Mouse (Mus musculus): ENCODE data around the gene Hspe1. TPM values are rescaled to one million over a fixed set of nuclear protein-coding genes. Genes with fewer than 3 reads are reported as not detected.
"Not testable (repeated sequence)": the region's sequence is repeated elsewhere in the genome, so short reads cannot be mapped to it uniquely, and the experiment has no call there.

Hspe1 gene
- polyA plus RNA-seq, 1 experiment from 2014 or later = 508 TPM

DNA sequence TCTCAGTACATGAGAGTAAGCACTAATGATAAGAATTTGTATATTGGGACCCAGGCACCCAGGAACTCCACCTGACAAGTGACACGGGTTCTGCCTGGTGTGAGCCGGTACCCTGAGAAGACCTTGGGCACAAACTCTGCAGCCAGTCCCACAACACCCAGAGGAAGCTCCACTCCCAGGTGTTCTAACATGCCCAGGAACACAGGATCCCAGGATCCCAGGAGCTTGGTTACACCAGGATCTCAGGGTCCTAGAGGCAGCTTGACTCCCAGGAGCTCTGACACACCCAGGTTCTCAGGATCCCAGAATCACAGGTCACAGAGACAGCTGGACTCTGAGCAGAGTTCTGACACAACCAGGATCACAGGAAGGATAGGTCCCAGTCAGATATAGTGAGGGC lies 36.2 kb downstream of the Hspe1 start:
- not testable (repeated sequence) for H3K9ac ChIP-seq (ENCODE audit: low read depth, low read length); H3K9me3 ChIP-seq (ENCODE audit: control insufficient read depth, low read length); H3K4me2 ChIP-seq (replicated peaks; ENCODE audit: low read depth, low read length); ATAC-seq (ENCODE audit: low FRiP score, low TSS enrichment); H3K36me3 ChIP-seq (ENCODE audit: control insufficient read depth, insufficient read depth, low read length); H3K4me1 ChIP-seq (ENCODE audit: control insufficient read depth, insufficient read depth, low read length); H3K4me3 ChIP-seq (ENCODE audit: low read length); H3K27me3 ChIP-seq (ENCODE audit: control insufficient read depth, insufficient read depth, low read length); H3K27ac ChIP-seq (ENCODE audit: low read depth, low read length)
- 90% methylated on average over 2 of the region's 2 CpGs for WGBS

DNA sequence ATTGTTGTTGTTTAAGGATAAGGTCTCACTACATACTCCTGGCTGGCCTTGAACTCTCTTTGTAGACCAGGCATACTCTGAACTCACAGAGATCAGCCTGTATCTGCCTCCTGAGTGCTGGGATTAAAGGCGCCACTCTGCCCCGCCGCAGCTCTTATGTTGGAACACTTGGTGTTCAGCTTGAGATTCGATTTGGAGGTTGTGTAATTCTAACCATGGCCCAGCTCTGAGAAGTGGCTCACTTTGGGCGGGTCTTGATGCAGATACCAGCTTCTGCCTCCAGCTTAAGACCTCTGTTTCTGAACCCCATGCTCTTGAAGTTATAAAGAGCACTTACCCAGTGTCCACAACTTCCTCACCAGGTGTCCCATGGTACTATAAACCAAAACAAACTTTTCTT lies 41.8 kb downstream of the Hspe1 start:
- H3K4me2 ChIP-seq (replicated peaks; ENCODE audit: low read depth, low read length) = no peak overlapping the region
- ATAC-seq (ENCODE audit: low FRiP score, low TSS enrichment) = no peak
- H3K36me3 ChIP-seq (ENCODE audit: control insufficient read depth, insufficient read depth, low read length) = no peaks in the 10 kb centered on the region; the same call in 1 of the 2 replicates
- H3K9ac ChIP-seq (ENCODE audit: low read depth, low read length) = no peak overlapping the region
- 92% methylated on average over 5 of the region's 5 CpGs for WGBS
- no peaks in the 10 kb centered on the region for H3K27me3 ChIP-seq (ENCODE audit: control insufficient read depth, insufficient read depth, low read length)
- H3K4me3 ChIP-seq (ENCODE audit: low read length) = no peak overlapping the region
- H3K4me1 ChIP-seq (ENCODE audit: control insufficient read depth, insufficient read depth, low read length) = no peaks in the 10 kb centered on the region
- H3K9me3 ChIP-seq (ENCODE audit: control insufficient read depth, low read length) = no peaks in the 10 kb centered on the region
- H3K27ac ChIP-seq (ENCODE audit: low read depth, low read length) = no peak overlapping the region

DNA sequence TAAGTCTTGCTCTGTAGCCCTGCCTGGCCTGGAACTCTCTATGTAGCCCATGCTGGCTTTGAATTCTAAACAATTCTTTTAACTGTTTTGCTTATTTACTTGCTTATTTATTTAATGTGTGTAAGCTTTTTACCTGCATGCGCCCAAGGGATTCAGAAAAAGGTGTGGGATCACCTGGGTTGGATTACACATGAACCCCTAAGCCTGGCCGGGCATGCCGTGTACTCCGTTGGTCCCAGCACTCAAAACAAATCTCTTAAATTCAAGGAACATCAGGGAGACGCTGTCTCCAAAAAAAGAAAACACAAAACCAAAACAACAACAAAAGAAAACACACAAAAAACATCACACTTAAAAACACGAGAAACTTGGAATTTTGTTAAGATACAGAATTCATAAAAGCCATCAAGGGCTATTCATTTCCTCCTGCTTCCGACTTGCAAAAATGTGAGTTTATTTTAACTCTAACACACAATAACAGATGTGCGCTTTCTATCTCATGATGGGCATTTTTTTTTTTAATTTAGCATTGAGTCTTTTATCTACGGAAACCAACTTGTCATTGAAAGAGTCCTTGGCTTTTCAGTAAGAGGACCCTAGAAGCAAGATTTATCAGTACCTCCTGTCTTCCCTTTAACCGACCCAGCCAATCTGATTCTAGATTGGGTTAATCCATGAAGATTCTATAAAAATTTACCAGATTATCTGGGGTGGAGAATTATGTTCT lies 42.4 kb downstream of the Hspe1 start:
- ATAC-seq (ENCODE audit: low FRiP score, low TSS enrichment) = no peak
- Histone ChIP-seq H3K9ac (ENCODE audit: low read depth, low read length) (peak overlapping the region; percentile 98; the same call in 1 of the 2 replicates), H3K27ac (ENCODE audit: low read depth, low read length) (peak overlapping the region; percentile 66; the same call in 1 of the 2 replicates), H3K9me3 (ENCODE audit: control insufficient read depth, low read length) (no peaks in the 10 kb centered on the region), H3K4me3 (ENCODE audit: low read length) (peak overlapping the region; percentile 99), H3K36me3 (ENCODE audit: control insufficient read depth, insufficient read depth, low read length) (peaks cover 1% of the 10 kb centered on the region; the same call in 1 of the 2 replicates), H3K4me1 (ENCODE audit: control insufficient read depth, insufficient read depth, low read length) (no peaks in the 10 kb centered on the region), H3K4me2 (replicated peaks; ENCODE audit: low read depth, low read length) (peak overlapping the region; percentile 42), H3K27me3 (ENCODE audit: control insufficient read depth, insufficient read depth, low read length) (no peaks in the 10 kb centered on the region)
- 69% methylated on average over 10 of the region's 10 CpGs for WGBS

DNA sequence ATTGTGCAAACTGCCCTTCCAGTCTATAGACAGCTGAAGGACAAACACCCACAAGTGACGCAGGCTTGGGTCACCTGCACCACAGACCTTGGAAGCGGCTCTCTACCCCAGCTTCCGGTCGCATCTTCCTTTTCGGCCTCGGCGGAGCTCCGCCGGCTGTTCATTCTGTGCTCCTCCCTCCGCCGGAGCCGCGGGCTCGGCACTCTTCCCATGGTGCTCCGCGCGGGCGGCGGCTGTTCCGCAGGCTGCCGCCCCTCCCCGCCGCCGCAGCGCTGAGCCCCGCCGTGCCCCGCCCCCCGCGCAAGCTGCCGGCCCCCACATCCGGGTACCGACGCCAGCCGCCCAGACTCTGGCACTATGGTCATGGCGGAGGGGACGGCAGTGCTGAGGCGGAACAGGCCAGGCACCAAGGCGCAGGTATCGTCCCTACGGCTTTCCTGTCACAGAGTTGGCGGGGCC lies 43.0 kb downstream of the Hspe1 start, which contains the start of gene Mob4:
Gene Mob4, plus strand, starts transcription at position 289 of the 459 bp plus-strand sequence.
- H3K27me3 ChIP-seq (ENCODE audit: control insufficient read depth, insufficient read depth, low read length) = no peaks in the 10 kb centered on the region
- no peaks in the 10 kb centered on the region for H3K4me1 ChIP-seq (ENCODE audit: control insufficient read depth, insufficient read depth, low read length)
- peak within 1 kb of the TSS; percentile 96 for H3K27ac ChIP-seq (ENCODE audit: low read depth, low read length)
- H3K9me3 ChIP-seq (ENCODE audit: control insufficient read depth, low read length) = no peaks in the 10 kb centered on the region
- peaks cover 6% of the 10 kb centered on the region; the same call in 1 of the 2 replicates for H3K36me3 ChIP-seq (ENCODE audit: control insufficient read depth, insufficient read depth, low read length)
- peak within 1 kb of the TSS; percentile 65 for H3K4me2 ChIP-seq (replicated peaks; ENCODE audit: low read depth, low read length)
- H3K4me3 ChIP-seq (ENCODE audit: low read length) = peak within 1 kb of the TSS; percentile 99
- 0% methylated on average over 42 of the region's 42 CpGs for WGBS
- peak within 1 kb of the TSS; percentile 98 for H3K9ac ChIP-seq (ENCODE audit: low read depth, low read length)
- peak; percentile 98 for ATAC-seq (ENCODE audit: low FRiP score, low TSS enrichment)

DNA sequence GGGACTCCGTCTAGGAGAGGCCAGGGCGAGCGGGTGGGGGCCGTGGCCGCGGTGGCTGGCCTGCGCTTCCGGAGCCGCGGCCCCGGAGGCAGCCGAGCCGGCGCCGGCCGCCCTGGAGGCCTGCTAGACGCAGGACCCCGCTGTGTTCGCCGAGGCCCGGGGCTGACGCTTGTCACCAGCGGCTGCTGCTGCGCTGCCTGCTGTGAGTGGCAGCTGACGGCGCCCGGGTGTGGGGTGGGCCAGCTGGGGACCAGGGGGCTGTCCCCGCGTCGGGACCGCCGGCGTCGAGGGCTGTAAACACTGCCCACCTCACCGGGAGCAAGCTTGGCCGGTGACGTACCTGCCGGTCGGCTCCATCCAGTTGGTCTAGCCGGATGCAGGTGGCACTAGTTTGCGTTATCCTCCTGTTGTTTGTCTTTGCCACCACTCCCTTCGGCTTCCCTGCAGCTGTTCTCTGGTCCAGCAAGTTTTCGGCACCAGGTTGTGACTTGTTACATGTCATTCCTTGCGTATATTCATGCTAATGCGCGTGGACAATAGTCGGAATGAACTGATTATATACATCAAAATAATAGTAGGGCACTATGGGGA lies 43.6 kb downstream of the Hspe1 start:
- no peaks in the 10 kb centered on the region for H3K27me3 ChIP-seq (ENCODE audit: control insufficient read depth, insufficient read depth, low read length)
- H3K9me3 ChIP-seq (ENCODE audit: control insufficient read depth, low read length) = no peaks in the 10 kb centered on the region
- under 1% methylated on average over 45 of the region's 47 CpGs for WGBS
- H3K4me3 ChIP-seq (ENCODE audit: low read length) = peak overlapping the region; percentile 99
- H3K27ac ChIP-seq (ENCODE audit: low read depth, low read length) = peak overlapping the region; percentile 96
- H3K9ac ChIP-seq (ENCODE audit: low read depth, low read length) = peak overlapping the region; percentile 98
- ATAC-seq (ENCODE audit: low FRiP score, low TSS enrichment) = no peak
- peaks cover 6% of the 10 kb centered on the region; the same call in 1 of the 2 replicates for H3K36me3 ChIP-seq (ENCODE audit: control insufficient read depth, insufficient read depth, low read length)
- H3K4me2 ChIP-seq (replicated peaks; ENCODE audit: low read depth, low read length) = peak overlapping the region; percentile 65
- no peaks in the 10 kb centered on the region for H3K4me1 ChIP-seq (ENCODE audit: control insufficient read depth, insufficient read depth, low read length)

DNA sequence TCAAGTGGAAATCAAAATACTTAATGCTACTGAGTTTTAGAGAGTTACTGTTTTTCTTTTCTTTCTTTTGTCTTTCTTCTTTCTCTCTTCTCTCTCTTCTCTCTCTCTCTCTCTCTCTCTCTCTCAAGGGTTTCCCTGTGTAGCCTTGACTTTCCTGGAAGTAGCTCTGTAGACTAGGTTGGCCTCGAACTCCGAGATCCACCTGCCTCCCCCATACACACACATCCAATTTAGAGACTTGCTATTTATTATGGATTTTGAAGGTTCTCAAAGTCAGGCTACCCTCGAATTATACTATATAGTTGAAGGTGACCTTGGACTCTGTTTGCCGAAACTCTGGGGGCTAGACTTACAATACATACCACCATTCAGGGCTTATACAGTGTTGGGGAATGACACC lies 44.4 kb downstream of the Hspe1 start:
- Histone ChIP-seq H3K27ac (ENCODE audit: low read depth, low read length) (no peak overlapping the region), H3K9ac (ENCODE audit: low read depth, low read length) (peak overlapping the region; percentile 98; the same call in 1 of the 2 replicates), H3K4me2 (replicated peaks; ENCODE audit: low read depth, low read length) (peak overlapping the region; percentile 65), H3K27me3 (ENCODE audit: control insufficient read depth, insufficient read depth, low read length) (no peaks in the 10 kb centered on the region), H3K36me3 (ENCODE audit: control insufficient read depth, insufficient read depth, low read length) (peaks cover 6% of the 10 kb centered on the region; the same call in 1 of the 2 replicates), H3K9me3 (ENCODE audit: control insufficient read depth, low read length) (no peaks in the 10 kb centered on the region), H3K4me3 (ENCODE audit: low read length) (peak overlapping the region; percentile 99), H3K4me1 (ENCODE audit: control insufficient read depth, insufficient read depth, low read length) (no peaks in the 10 kb centered on the region)
- no peak for ATAC-seq (ENCODE audit: low FRiP score, low TSS enrichment)
- 72% methylated on average over 4 of the region's 4 CpGs for WGBS

DNA sequence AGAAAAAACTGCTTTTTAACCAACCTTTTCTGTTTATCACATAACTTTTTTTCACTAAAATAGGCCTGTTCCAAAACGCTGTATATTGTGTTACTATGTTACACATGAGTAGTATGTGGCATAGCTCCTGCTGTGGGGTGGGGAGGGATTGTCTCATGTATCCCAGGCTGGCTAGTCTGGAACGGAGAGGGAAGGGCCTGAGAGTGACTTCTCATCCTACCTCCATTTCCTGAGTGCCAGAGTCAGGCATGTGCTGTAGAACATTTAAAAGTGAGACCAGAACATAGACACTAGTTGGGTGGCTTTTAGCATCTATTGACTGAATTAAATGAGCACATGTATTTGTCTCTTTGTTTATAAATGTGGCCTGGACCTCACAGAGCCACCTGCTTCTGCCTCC lies 45.2 kb downstream of the Hspe1 start:
- no peak for ATAC-seq (ENCODE audit: low FRiP score, low TSS enrichment)
- no peaks in the 10 kb centered on the region for H3K27me3 ChIP-seq (ENCODE audit: control insufficient read depth, insufficient read depth, low read length)
- H3K36me3 ChIP-seq (ENCODE audit: control insufficient read depth, insufficient read depth, low read length) = peaks cover 6% of the 10 kb centered on the region; the same call in 1 of the 2 replicates
- H3K9me3 ChIP-seq (ENCODE audit: control insufficient read depth, low read length) = no peaks in the 10 kb centered on the region
- 60% methylated on average over 2 of the region's 2 CpGs for WGBS
- no peak overlapping the region for H3K4me2 ChIP-seq (replicated peaks; ENCODE audit: low read depth, low read length)
- H3K27ac ChIP-seq (ENCODE audit: low read depth, low read length) = no peak overlapping the region
- no peaks in the 10 kb centered on the region for H3K4me1 ChIP-seq (ENCODE audit: control insufficient read depth, insufficient read depth, low read length)
- no peak overlapping the region for H3K4me3 ChIP-seq (ENCODE audit: low read length)
- no peak overlapping the region for H3K9ac ChIP-seq (ENCODE audit: low read depth, low read length)

DNA sequence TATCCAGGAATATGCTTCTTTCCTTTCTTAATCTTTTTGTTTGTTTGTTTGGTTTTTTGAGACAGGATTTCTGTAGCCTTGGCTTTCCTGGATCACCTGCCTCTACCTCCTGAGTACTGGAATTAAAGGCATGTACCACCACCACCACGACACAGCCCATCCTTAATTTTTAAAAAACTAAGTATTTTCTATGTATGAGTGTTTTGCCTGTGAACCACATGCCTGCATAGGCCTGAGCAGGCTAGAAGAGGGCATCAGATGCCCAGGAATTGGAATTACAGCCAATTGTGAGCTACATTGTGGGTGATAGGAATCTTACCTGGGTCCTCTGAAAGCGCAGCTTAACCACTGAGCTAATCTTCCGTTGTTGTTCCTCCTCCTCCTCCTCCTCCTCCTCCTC lies 46.4 kb downstream of the Hspe1 start:
- no peak overlapping the region for H3K4me3 ChIP-seq (ENCODE audit: low read length)
- no peak overlapping the region for H3K4me2 ChIP-seq (replicated peaks; ENCODE audit: low read depth, low read length)
- H3K27ac ChIP-seq (ENCODE audit: low read depth, low read length) = no peak overlapping the region
- no peak for ATAC-seq (ENCODE audit: low FRiP score, low TSS enrichment)
- H3K36me3 ChIP-seq (ENCODE audit: control insufficient read depth, insufficient read depth, low read length) = peaks cover 9% of the 10 kb centered on the region; the same call in 1 of the 2 replicates
- H3K9ac ChIP-seq (ENCODE audit: low read depth, low read length) = no peak overlapping the region
- H3K4me1 ChIP-seq (ENCODE audit: control insufficient read depth, insufficient read depth, low read length) = no peaks in the 10 kb centered on the region
- H3K9me3 ChIP-seq (ENCODE audit: control insufficient read depth, low read length) = no peaks in the 10 kb centered on the region
- H3K27me3 ChIP-seq (ENCODE audit: control insufficient read depth, insufficient read depth, low read length) = no peaks in the 10 kb centered on the region
- 96% methylated on average over 3 of the region's 3 CpGs for WGBS

DNA sequence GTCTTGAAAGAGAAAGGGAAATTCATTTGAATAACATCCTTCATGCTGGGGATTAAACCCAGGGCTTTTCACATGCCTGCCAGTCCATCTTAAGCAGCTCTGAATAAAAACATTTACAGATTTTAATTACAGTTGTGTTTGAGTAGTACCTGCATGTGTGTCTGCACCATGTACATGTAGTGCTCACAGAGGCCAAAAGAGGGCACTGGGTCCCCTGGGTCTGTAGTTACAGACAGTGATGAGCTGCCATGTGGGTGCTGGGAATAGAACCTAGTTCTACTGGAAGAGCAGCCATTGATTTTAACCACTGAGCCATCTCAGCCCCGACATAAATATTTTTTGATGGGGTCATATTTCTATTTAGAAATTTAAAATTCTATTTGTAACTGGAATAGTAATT lies 47.9 kb downstream of the Hspe1 start:
- no peak overlapping the region for H3K4me3 ChIP-seq (ENCODE audit: low read length)
- H3K36me3 ChIP-seq (ENCODE audit: control insufficient read depth, insufficient read depth, low read length) = peaks cover 20% of the 10 kb centered on the region; the same call in 1 of the 2 replicates
- H3K4me1 ChIP-seq (ENCODE audit: control insufficient read depth, insufficient read depth, low read length) = no peaks in the 10 kb centered on the region
- no peak overlapping the region for H3K27ac ChIP-seq (ENCODE audit: low read depth, low read length)
- 95% methylated on average over 1 of the region's 1 CpGs for WGBS
- no peak overlapping the region for H3K9ac ChIP-seq (ENCODE audit: low read depth, low read length)
- H3K9me3 ChIP-seq (ENCODE audit: control insufficient read depth, low read length) = no peaks in the 10 kb centered on the region
- no peak for ATAC-seq (ENCODE audit: low FRiP score, low TSS enrichment)
- no peak overlapping the region for H3K4me2 ChIP-seq (replicated peaks; ENCODE audit: low read depth, low read length)
- H3K27me3 ChIP-seq (ENCODE audit: control insufficient read depth, insufficient read depth, low read length) = no peaks in the 10 kb centered on the region

Measured in kidney, embryonic 14.5 days (tissue).